Mouse (Mus musculus): ENCODE data around the gene Ajuba.

DNA sequence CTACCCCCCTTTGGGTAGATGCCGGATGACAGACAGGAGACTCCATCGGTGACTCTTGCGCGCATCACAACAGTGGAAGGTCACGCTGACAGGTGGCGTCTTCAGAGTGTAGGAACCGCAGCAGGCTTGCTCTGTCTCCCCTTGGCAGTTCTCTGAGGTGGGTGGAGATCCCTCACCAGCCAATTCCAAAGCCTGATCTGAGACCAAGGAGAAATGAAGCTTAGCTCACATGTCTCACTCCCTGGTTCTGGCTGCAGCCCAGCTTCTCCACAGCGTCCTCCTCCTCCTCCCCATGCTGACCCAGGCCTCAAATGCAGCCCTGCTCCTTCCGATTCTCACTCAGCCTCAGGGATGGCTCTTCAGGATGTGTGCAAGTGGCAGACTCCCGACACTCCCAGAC lies 47.6 kb upstream of the Ajuba start:
- no peak for TF ChIP-seq POLR2A (IDR thresholded peaks at IDR 0.05; ENCODE audit: borderline replicate concordance, control insufficient read depth, low read depth, low read length)
- TF ChIP-seq CTCF (IDR thresholded peaks at IDR 0.05; ENCODE audit: control insufficient read depth, insufficient read depth, low read length) = no peak

All from bone marrow, adult 2 months (tissue).